Mouse (Mus musculus): ENCODE measurements around the gene Arih1. TPM values are rescaled to one million over a fixed set of nuclear protein-coding genes. Genes with fewer than 3 reads are reported as not detected.
A peak's percentile ranks its signal among the peaks of the same experiment; 100 is the strongest.

Gene Arih1
- polyA plus RNA-seq, 1 experiment: 53.4 TPM

DNA sequence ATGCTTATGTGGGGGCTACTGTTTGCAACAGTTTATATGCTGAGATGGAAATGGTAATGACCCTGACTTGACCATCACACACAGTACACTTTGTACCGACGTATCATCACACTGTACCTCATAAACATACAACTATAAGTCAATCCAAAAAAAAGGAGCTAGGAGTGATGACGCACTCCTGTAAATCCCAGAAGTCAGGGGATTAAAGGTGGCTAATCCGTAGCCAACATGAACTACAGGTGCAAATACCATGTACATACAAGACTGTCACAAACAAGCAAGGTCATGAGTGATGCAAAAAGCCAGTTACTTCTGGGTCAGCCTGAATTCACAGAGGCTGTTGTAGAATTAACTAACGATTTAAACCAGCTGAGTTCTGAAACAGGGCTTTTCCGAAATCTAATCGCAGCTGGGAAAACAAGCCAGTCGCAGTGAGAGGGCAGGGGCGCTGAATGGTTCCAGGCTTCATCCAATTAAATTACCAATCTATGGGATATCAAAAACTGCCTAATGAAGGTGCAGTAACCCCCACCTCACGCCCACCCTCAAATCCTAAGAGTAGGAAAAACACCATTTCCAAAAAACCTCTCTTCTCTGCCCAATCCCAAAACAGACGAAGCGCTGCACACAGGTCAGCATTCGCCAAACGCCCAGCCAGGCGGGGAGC is 133.7 kb downstream of the Arih1 start:
- Histone ChIP-seq H3K4me3 (ENCODE audit: insufficient read depth, low read length) (peak overlapping the region; percentile 70), H3K27ac (ENCODE audit: insufficient read depth, low read depth, low read length) (peak overlapping the region; percentile 34), H3K4me1 (ENCODE audit: control insufficient read depth, insufficient read depth, low read length) (peaks cover 5% of the 10 kb centered on the region)
- TF ChIP-seq POLR2A (IDR thresholded peaks at IDR 0.05; ENCODE audit: borderline replicate concordance, low read depth, low read length) (no peak), CTCF (IDR thresholded peaks at IDR 0.05; ENCODE audit: low read depth, low read length) (no peak)

DNA sequence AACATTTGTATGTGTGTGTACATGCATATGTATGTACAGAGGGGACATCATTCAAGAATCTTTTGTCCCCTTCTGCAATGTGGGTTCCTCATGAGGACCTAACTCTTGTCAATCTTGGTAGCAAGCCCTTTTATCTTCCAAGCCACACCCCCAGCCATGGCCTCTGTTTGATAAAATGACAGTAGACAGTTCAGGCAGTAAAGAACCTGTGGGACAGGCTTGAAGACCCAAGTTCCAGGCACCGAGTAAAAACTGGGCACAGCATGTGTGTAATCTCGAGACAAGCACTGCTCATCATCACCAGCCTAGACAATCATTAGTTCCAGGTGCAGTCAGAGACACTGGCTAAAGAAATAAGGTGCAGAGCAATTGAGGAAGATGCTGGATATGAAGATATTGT is 140.2 kb downstream of the Arih1 start:
- Histone ChIP-seq H3K4me1 (ENCODE audit: control insufficient read depth, insufficient read depth, low read length) (peaks cover 2% of the 10 kb centered on the region; the same call in 1 of the 2 replicates), H3K27ac (ENCODE audit: insufficient read depth, low read depth, low read length) (no peak overlapping the region), H3K4me3 (ENCODE audit: insufficient read depth, low read length) (no peak overlapping the region)
- TF ChIP-seq POLR2A (IDR thresholded peaks at IDR 0.05; ENCODE audit: borderline replicate concordance, low read depth, low read length): no peak
- TF ChIP-seq CTCF (IDR thresholded peaks at IDR 0.05; ENCODE audit: low read depth, low read length): no peak

DNA sequence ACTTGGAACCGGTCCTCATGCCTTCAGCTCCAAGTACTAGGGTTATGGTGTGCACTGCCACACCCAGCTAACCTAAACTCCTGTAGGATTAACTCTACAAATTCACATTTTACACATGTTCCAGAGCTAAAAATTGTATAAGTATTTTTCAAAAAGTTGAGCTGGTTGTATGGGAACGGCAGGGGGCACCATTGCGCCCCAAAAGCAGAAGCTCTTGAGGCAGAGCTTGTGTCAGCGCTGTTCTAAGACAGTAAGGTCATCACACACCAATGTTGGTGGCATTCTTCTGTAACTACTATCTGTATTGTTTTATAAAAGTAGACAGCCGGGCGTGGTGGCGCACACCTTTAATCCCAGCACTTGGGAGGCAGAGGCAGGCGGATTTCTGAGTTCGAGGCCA is 146.4 kb downstream of the Arih1 start:
- Histone ChIP-seq H3K4me3 (ENCODE audit: insufficient read depth, low read length) (no peak overlapping the region), H3K27ac (ENCODE audit: insufficient read depth, low read depth, low read length) (no peak overlapping the region), H3K4me1 (ENCODE audit: control insufficient read depth, insufficient read depth, low read length) (peaks cover 3% of the 10 kb centered on the region; the same call in 1 of the 2 replicates)
- TF ChIP-seq POLR2A (IDR thresholded peaks at IDR 0.05; ENCODE audit: borderline replicate concordance, low read depth, low read length) (no peak), CTCF (IDR thresholded peaks at IDR 0.05; ENCODE audit: low read depth, low read length) (peak; percentile 75)

DNA sequence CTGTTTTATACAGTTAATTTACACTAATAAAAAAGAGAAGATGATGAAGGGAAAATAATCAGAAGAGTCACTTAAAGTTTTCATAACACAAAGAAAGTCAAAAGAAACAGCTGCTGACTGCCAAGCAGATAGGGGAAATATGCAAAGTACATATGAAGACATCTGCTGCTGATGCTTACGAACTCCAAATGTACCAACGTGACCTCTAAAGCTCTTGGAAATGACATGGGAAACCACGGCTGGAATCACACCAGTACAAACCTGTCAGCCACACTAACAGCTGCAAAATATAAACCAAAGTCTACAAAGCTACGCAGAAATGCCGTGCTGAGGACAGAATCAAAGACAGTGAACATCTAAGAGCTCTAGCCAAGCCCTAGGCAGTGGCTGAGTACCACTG is 147.3 kb downstream of the Arih1 start:
- no peak overlapping the region for H3K27ac ChIP-seq (ENCODE audit: insufficient read depth, low read depth, low read length)
- H3K4me3 ChIP-seq (ENCODE audit: insufficient read depth, low read length): no peak overlapping the region
- no peak for TF ChIP-seq CTCF (IDR thresholded peaks at IDR 0.05; ENCODE audit: low read depth, low read length)
- no peak for TF ChIP-seq POLR2A (IDR thresholded peaks at IDR 0.05; ENCODE audit: borderline replicate concordance, low read depth, low read length)
- peaks cover 3% of the 10 kb centered on the region; the same call in 1 of the 2 replicates for H3K4me1 ChIP-seq (ENCODE audit: control insufficient read depth, insufficient read depth, low read length)

DNA sequence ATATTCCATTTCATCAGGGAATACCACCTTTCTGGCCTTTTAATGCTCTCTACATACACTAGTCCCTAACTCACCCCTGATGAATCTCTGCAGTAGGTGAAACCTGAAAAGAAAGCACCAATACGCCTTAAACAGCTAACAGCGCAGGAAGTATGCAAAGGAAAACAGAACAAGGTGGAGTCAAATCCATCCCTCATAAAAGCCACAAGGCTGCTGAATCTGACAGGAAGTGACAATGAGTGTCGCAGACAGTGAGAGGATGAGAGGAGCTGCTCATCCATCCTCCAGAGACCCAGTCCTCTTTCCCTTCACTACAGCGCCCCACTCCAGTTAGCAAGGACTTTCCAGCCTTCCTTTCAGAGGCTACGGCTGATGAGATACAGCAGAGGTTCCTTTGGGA is 148.0 kb downstream of the Arih1 start:
- no peak for TF ChIP-seq POLR2A (IDR thresholded peaks at IDR 0.05; ENCODE audit: borderline replicate concordance, low read depth, low read length)
- no peak for TF ChIP-seq CTCF (IDR thresholded peaks at IDR 0.05; ENCODE audit: low read depth, low read length)
- Histone ChIP-seq H3K27ac (ENCODE audit: insufficient read depth, low read depth, low read length) (no peak overlapping the region), H3K4me1 (ENCODE audit: control insufficient read depth, insufficient read depth, low read length) (peaks cover 3% of the 10 kb centered on the region; the same call in 1 of the 2 replicates), H3K4me3 (ENCODE audit: insufficient read depth, low read length) (no peak overlapping the region)

Other genes with a start within 250 kb of the Arih1 start
- 17.0 and 19.6 TPM in 2 replicates for gene Adpgk, start 195.1 kb downstream of the Arih1 start, polyA plus RNA-seq (2012; ENCODE audit: insufficient read depth, insufficient read length, missing spikeins)
- 5.7 and 5.9 TPM in 2 replicates for gene Bbs4, start 133.1 kb downstream of the Arih1 start, polyA plus RNA-seq (2012; ENCODE audit: insufficient read depth, insufficient read length, missing spikeins)
- gene Hexa, start 52.9 kb upstream of the Arih1 start, polyA plus RNA-seq (2012; ENCODE audit: insufficient read depth, insufficient read length, missing spikeins): 952 and 993 TPM in 2 replicates
- 1.3 and 1.6 TPM in 2 replicates for gene Tmem202, start 53.2 kb upstream of the Arih1 start, polyA plus RNA-seq (2012; ENCODE audit: insufficient read depth, insufficient read length, missing spikeins)
- gene Celf6, start 91.3 kb upstream of the Arih1 start, polyA plus RNA-seq (2012; ENCODE audit: insufficient read depth, insufficient read length, missing spikeins): not detected in 2 replicates
- 32.3 and 37.4 TPM in 2 replicates for gene Parp6, start 130.7 kb upstream of the Arih1 start, polyA plus RNA-seq (2012; ENCODE audit: insufficient read depth, insufficient read length, missing spikeins)
- gene Pkm, start 169.8 kb upstream of the Arih1 start, polyA plus RNA-seq (2012; ENCODE audit: insufficient read depth, insufficient read length, missing spikeins): 1,076 and 1,171 TPM in 2 replicates
- not detected in 2 replicates for gene Gramd2, start 193.5 kb upstream of the Arih1 start, polyA plus RNA-seq (2012; ENCODE audit: insufficient read depth, insufficient read length, missing spikeins)

Measured in bone marrow macrophage, adult 2 months (primary cell).